Mouse (Mus musculus) limb, embryonic 11.5 days (tissue): ENCODE measurements around the gene Olfr1080. TPM values are rescaled to one million over a fixed set of nuclear protein-coding genes. Genes with fewer than 3 reads are reported as not detected.
"Not testable (repeated sequence)": the region's sequence is repeated elsewhere in the genome, so short reads cannot be mapped to it uniquely, and the experiment has no call there.

Experiments used
- ATAC-seq: fragments of 200-750 bp; cut with Nextera tagmentation; 2 replicates; pipeline ENCODE4 v1.8.0; 2017; ENCODE audit warnings: low read depth; ENCODE audit not compliant: insufficient number of reproducible peaks, low FRiP score, low TSS enrichment
- DNase-seq: peaks from one replicate; pipeline ENCODE4 v3.0.0-alpha.2; 2015; ENCODE audit warnings: low spot score
- H3K27ac ChIP-seq: fragments of 300-500 bp; sonication (generic); replicated peaks from 2 replicates; pipeline ENCODE4 v1.5.1; 2014; ENCODE audit warnings: low read depth, mild to moderate bottlenecking, low read length
- H3K27me3 ChIP-seq: fragments of 300-500 bp; sonication (generic); 2 replicates; pipeline ENCODE4 v1.6.1; 2014; ENCODE audit warnings: mild to moderate bottlenecking, low read length, mixed read lengths; ENCODE audit not compliant: control insufficient read depth, insufficient read depth
- H3K36me3 ChIP-seq: fragments of 300-500 bp; sonication (generic); 2 replicates; pipeline ENCODE4 v1.6.1; 2014; ENCODE audit warnings: mild to moderate bottlenecking, low read length, moderate library complexity, mixed read lengths; ENCODE audit not compliant: control insufficient read depth, insufficient read depth
- H3K4me1 ChIP-seq: fragments of 300-500 bp; sonication (generic); 2 replicates; pipeline ENCODE4 v1.6.1; 2014; ENCODE audit warnings: low read length, mixed read lengths; ENCODE audit not compliant: control insufficient read depth, insufficient read depth
- H3K4me2 ChIP-seq: fragments of 300-500 bp; sonication (generic); 2 replicates; pipeline ENCODE4 v1.6.1; 2014; ENCODE audit warnings: low read depth, mild to moderate bottlenecking, moderate library complexity; ENCODE audit not compliant: severe bottlenecking
- H3K4me3 ChIP-seq: fragments of 300-500 bp; sonication (generic); 2 replicates; pipeline ENCODE4 v1.5.1; 2014; ENCODE audit warnings: low read depth, low read length
- H3K9ac ChIP-seq: fragments of 300-500 bp; sonication (generic); 2 replicates; pipeline ENCODE4 v1.6.1; 2014; ENCODE audit warnings: mild to moderate bottlenecking, low read length
- H3K9me3 ChIP-seq: fragments of 300-500 bp; sonication (generic); 2 replicates; pipeline ENCODE4 v1.6.1; 2016; ENCODE audit warnings: low read length; ENCODE audit not compliant: control insufficient read depth
- WGBS: fragments of 180-500 bp; shearing (Covaris S2); extraction: QIAGEN DNeasy Blood & Tissue Kit; methylation state at CpG from one replicate; pipeline ENCODE4 v1.1.7; 2014; 5-methylcytosine and 5-hydroxymethylcytosine counted together
- polyA plus RNA-seq: library from polyadenylated mRNA; unstranded; fragments of >200 nt; fragmentation: Nextera tagmentation; extraction: Ambion mirVana; gene quantifications from 2 replicates; pipeline ENCODE4 v1.2.1, GENCODE M21; 2014

Gene Olfr1080
- not detected in 2 replicates for polyA plus RNA-seq

- not testable (repeated sequence) for H3K9ac ChIP-seq, H3K4me1 ChIP-seq, DNase-seq, H3K4me2 ChIP-seq, H3K9me3 ChIP-seq, H3K27me3 ChIP-seq, H3K4me3 ChIP-seq, H3K27ac ChIP-seq, ATAC-seq, H3K36me3 ChIP-seq
Measured at GRCm38 (mm10) chr2:86558135-86558534, at the start of gene Olfr1080. Gene Olfr1080 (minus strand): TSS chr2:86558235.

- not testable (repeated sequence) for H3K27ac ChIP-seq, DNase-seq, H3K36me3 ChIP-seq, H3K4me1 ChIP-seq, H3K4me2 ChIP-seq, H3K9ac ChIP-seq, ATAC-seq, H3K9me3 ChIP-seq, H3K4me3 ChIP-seq, H3K27me3 ChIP-seq
- WGBS, result 45% methylated on average over 1 of the region's 1 CpGs
Measured at GRCm38 (mm10) chr2:86598866-86599265, 40.8 kb upstream of the Olfr1080 start, which contains the start of gene Olfr1082. Gene Olfr1082 (minus strand): TSS chr2:86598966.

DNA sequence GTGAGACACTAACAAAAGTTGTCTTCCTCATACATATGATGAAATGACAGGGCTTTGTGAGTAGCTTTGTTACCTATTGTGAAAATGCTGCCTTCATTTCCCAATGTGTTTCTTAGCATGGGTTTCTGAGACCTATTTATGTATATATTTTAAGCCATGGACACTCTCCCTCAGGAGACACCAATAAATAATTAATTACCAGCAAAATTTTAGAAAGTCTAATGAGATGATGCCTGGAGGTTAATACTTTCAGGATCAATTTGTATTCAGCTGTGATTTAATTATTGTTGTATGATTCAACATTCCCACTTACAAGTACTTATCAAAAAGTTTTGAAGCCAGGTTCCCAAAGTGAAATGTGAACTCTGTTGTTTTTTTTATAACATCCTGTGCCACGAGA is 15.7 kb downstream of the Olfr1080 start, which contains the start of gene Olfr1079:
Gene Olfr1079 (minus strand): TSS at position 101 of the 400 bp plus-strand sequence.
- no peaks in the 10 kb centered on the region for H3K36me3 ChIP-seq
- H3K9ac ChIP-seq, result no peak within 1 kb of the TSS
- no peaks in the 10 kb centered on the region for H3K27me3 ChIP-seq
- no peak within 1 kb of the TSS for H3K4me2 ChIP-seq
- no peak within 1 kb of the TSS for H3K27ac ChIP-seq
- H3K4me3 ChIP-seq, result no peak within 1 kb of the TSS
- H3K4me1 ChIP-seq, result no peaks in the 10 kb centered on the region
- ATAC-seq, result no peak
- 82% methylated on average over 1 of the region's 1 CpGs for WGBS
- H3K9me3 ChIP-seq, result no peaks in the 10 kb centered on the region
- DNase-seq, result no peak

DNA sequence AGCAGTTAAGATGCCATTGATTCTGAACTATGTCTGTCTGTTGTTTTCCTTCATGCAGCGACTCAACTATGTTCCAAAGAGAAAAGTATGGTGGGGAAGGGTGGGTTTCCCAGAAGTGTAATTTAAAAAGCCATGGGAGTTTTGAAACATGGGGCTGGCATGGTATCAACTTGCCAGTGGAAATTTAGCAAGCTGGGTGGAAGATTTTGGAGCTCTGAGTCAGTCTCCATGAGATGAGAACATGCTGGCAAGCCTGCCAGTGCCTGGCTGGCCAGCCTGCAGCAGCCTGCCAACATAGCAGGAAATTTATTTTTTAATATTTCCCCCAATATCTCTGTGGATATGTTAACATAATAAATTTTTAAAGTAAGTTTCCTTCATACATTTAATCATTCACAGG is 27.0 kb downstream of the Olfr1080 start:
- WGBS, result 74% methylated on average over 1 of the region's 1 CpGs
- Histone ChIP-seq H3K27ac (no peak overlapping the region), H3K9me3 (no peaks in the 10 kb centered on the region), H3K4me3 (no peak overlapping the region), H3K4me1 (no peaks in the 10 kb centered on the region), H3K4me2 (no peak overlapping the region), H3K36me3 (no peaks in the 10 kb centered on the region), H3K9ac (no peak overlapping the region), H3K27me3 (no peaks in the 10 kb centered on the region)
- DNase-seq, result no peak
- no peak for ATAC-seq

DNA sequence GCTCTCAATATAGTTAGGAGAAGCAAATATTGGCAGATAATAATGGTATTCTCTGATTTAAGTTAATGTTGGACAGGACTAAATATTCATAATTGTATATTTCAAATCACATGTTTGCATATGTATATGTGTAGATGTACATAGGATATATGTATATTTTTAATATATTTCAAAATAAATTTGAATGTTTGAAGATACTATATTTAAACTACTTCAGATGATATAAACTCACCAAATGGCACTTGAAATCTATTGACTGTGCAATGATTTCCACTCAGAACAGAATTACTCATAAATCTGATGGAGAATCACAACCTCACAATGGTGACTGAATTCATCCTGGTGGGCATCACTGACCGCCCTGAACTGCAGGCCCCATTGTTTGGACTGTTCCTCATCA is 49.9 kb downstream of the Olfr1080 start, which contains the start of gene Olfr1076:
Gene Olfr1076 (plus strand): TSS at position 301 of the 400 bp plus-strand sequence.
- no peaks in the 10 kb centered on the region for H3K9me3 ChIP-seq
- H3K4me2 ChIP-seq, result no peak within 1 kb of the TSS
- no peak within 1 kb of the TSS for H3K9ac ChIP-seq
- 93% methylated on average over 1 of the region's 1 CpGs for WGBS
- DNase-seq, result no peak
- no peaks in the 10 kb centered on the region for H3K36me3 ChIP-seq
- no peaks in the 10 kb centered on the region for H3K27me3 ChIP-seq
- ATAC-seq, result no peak
- H3K27ac ChIP-seq, result no peak within 1 kb of the TSS
- no peak within 1 kb of the TSS for H3K4me3 ChIP-seq
- H3K4me1 ChIP-seq, result no peaks in the 10 kb centered on the region

Other genes starting within 250 kb of the Olfr1080 start
- gene Olfr1053, start 243.0 kb downstream of the Olfr1080 start, polyA plus RNA-seq, result not detected in 2 replicates
- gene Olfr1054, start 222.8 kb downstream of the Olfr1080 start, polyA plus RNA-seq, result not detected in 2 replicates
- gene Olfr1055, start 208.0 kb downstream of the Olfr1080 start, polyA plus RNA-seq, result not detected in 2 replicates
- not detected in 2 replicates for gene Olfr1056, start 195.8 kb downstream of the Olfr1080 start, polyA plus RNA-seq
- gene Olfr1057, start 179.8 kb downstream of the Olfr1080 start, polyA plus RNA-seq, result not detected in 2 replicates
- not detected in 2 replicates for gene Olfr1058, start 169.7 kb downstream of the Olfr1080 start, polyA plus RNA-seq
- not detected in 2 replicates for gene Olfr1061, start 144.2 kb downstream of the Olfr1080 start, polyA plus RNA-seq
- gene Olfr1062, start 131.5 kb downstream of the Olfr1080 start, polyA plus RNA-seq, result not detected in 2 replicates
- gene Olfr1065, start 107.6 kb downstream of the Olfr1080 start, polyA plus RNA-seq, result not detected in 2 replicates
- not detected in 2 replicates for gene Olfr1066, start 102.0 kb downstream of the Olfr1080 start, polyA plus RNA-seq
- not detected in 2 replicates for gene Olfr228, start 70.8 kb downstream of the Olfr1080 start, polyA plus RNA-seq
- gene Olfr1076, start 49.8 kb downstream of the Olfr1080 start, polyA plus RNA-seq, result not detected in 2 replicates
- gene Olfr1079, start 15.8 kb downstream of the Olfr1080 start, polyA plus RNA-seq, result not detected in 2 replicates
- gene Olfr1082, start 40.7 kb upstream of the Olfr1080 start, polyA plus RNA-seq, result not detected in 2 replicates
- not detected in 2 replicates for gene Olfr1084, start 81.5 kb upstream of the Olfr1080 start, polyA plus RNA-seq
- not detected in 2 replicates for gene Olfr1085, start 103.8 kb upstream of the Olfr1080 start, polyA plus RNA-seq
- not detected in 2 replicates for gene Olfr1086, start 121.9 kb upstream of the Olfr1080 start, polyA plus RNA-seq
- gene Olfr1087, start 140.2 kb upstream of the Olfr1080 start, polyA plus RNA-seq, result not detected in 2 replicates
- gene Olfr1089, start 175.5 kb upstream of the Olfr1080 start, polyA plus RNA-seq, result not detected in 2 replicates
- gene Olfr1090, start 200.8 kb upstream of the Olfr1080 start, polyA plus RNA-seq, result not detected in 2 replicates
- not detected in 2 replicates for gene Olfr1093, start 224.2 kb upstream of the Olfr1080 start, polyA plus RNA-seq